Mouse (Mus musculus) erythroblast, embryonic 14.5 days (primary cell): ENCODE data around the gene Calm3. TPM values are rescaled to one million over a fixed set of nuclear protein-coding genes. Genes with fewer than 3 reads are reported as not detected.

ENCODE experiments used
- H3K27me3 ChIP-seq: 2 replicates; pipeline ENCODE4 v1.6.1; 2012; ENCODE audit warnings: inconsistent platforms; ENCODE audit not compliant: control insufficient read depth
- H3K36me3 ChIP-seq: 2 replicates; pipeline ENCODE4 v1.6.1; 2012; ENCODE audit warnings: mild to moderate bottlenecking, inconsistent platforms; ENCODE audit not compliant: control insufficient read depth
- H3K4me1 ChIP-seq: 2 replicates; pipeline ENCODE4 v1.6.1; 2012; ENCODE audit warnings: inconsistent platforms; ENCODE audit not compliant: control insufficient read depth
- H3K4me3 ChIP-seq: replicated peaks from 2 replicates; pipeline ENCODE3; 2012; ENCODE audit warnings: moderate library complexity, mild to moderate bottlenecking, inconsistent platforms
- H3K9me3 ChIP-seq: 2 replicates; pipeline ENCODE4 v1.6.1; 2012; ENCODE audit warnings: low read length, inconsistent platforms, mixed read lengths; ENCODE audit not compliant: control insufficient read depth
- GATA1 ChIP-seq: IDR thresholded peaks from 2 replicates; pipeline ENCODE4 v1.6.1; 2012; ENCODE audit warnings: low read length, inconsistent platforms, mixed read lengths
- TAL1 ChIP-seq: IDR thresholded peaks from 3 replicates; pipeline ENCODE4 v1.6.1; 2012; ENCODE audit warnings: low read length, inconsistent platforms, mixed read lengths
- polyA plus RNA-seq: library from polyadenylated mRNA; stranded (reverse); fragments of >175 nt; gene quantifications from 2 replicates; pipeline ENCODE4 v1.2.3, GENCODE M21; 2012

Gene Calm3
- polyA plus RNA-seq, 1 experiment, result 185 TPM

DNA sequence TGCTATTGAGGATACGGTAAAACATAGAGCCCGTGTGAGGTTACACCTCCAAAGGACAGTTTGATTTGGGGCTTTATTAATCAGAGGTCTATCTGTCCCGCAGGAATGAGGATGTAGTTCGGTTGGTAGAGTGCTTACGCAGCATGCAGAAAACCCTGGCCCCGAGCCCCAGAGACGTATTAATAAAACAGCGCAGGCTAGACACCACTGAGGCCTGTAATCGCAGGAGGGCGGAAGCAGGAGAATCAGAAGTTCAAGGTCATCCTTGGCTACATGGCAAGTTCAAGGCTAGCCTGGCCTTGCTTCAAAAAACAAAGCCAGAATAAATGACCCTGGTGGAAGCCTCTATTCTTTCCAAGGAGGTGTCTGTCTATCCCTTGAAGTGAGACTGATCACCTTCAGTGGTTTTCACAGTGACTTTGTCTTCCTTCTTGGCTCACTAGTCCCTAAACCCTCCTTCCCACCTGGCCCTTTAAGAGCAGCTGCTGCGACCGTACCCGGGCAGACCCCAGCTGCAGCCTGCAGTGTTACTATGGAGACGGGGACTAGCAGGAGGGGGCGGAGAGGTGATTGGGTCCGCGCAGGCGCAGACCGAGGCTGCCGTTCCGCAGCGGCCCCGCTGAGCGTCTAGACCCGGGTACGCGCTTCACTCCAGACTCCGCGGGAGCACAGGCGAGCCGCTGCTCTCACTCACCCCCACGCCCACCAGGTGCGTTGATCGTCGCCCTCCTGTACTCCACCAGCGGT, 20.3 kb upstream of the Calm3 start, which contains the start of gene Pnmal2:
Gene Pnmal2 (plus strand): TSS at position 622 of the 747 bp plus-strand sequence.
- TF ChIP-seq GATA1 (no peak), TAL1 (no peak)
- Histone ChIP-seq H3K36me3 (no peaks in the 10 kb centered on the region), H3K4me3 (peak within 1 kb of the TSS; percentile 35), H3K27me3 (peaks cover 72% of the 10 kb centered on the region), H3K9me3 (no peaks in the 10 kb centered on the region; the same call in 1 of the 2 replicates), H3K4me1 (peaks cover 2% of the 10 kb centered on the region; the same call in 1 of the 2 replicates)

DNA sequence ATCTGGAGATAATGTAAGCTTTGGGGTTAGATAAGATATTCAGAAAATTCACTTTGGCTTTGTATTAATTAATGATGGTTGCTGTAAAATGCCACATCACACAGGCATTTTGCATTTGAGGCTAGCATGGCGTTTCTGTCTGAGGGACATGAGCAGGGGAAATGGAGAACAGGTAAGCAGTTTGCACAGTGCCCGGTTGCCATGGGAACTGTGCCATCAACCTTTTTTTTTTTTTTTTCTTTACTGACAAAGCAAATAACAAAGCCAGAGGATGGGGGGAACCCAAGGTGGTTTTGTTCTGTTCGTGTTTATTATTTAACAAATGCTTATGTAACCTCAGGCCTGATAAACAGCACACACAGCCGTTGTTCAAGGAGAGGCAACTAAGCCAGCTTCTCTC, 18.9 kb upstream of the Calm3 start:
- Histone ChIP-seq H3K9me3 (no peaks in the 10 kb centered on the region; the same call in 1 of the 2 replicates), H3K27me3 (peaks cover 59% of the 10 kb centered on the region), H3K4me3 (no peak overlapping the region), H3K4me1 (peaks cover 2% of the 10 kb centered on the region; the same call in 1 of the 2 replicates), H3K36me3 (no peaks in the 10 kb centered on the region)
- TF ChIP-seq TAL1, result no peak
- TF ChIP-seq GATA1, result no peak

DNA sequence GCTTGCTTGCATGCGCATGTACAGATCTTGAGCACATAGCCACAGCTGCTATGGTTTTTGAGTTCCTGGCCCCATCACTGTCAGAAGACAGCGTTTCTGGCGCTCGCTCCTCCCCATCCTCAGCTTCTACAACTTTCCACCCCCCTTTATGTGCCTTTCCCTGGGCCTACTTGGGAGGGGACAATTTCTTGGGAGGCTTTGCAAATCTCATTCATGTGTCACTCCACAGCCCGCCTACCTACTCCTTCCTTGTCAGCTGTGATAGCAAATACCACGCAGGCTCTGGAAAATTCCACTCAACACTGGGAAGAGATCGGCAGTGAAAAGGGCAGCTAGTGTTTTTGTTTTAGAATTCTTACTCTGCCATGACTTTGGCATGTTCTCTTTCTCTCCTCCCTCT, 16.4 kb upstream of the Calm3 start:
- Histone ChIP-seq H3K4me3 (no peak overlapping the region), H3K36me3 (no peaks in the 10 kb centered on the region), H3K27me3 (peaks cover 35% of the 10 kb centered on the region), H3K9me3 (no peaks in the 10 kb centered on the region; the same call in 1 of the 2 replicates), H3K4me1 (peaks cover 2% of the 10 kb centered on the region; the same call in 1 of the 2 replicates)
- TF ChIP-seq GATA1 (no peak), TAL1 (no peak)

DNA sequence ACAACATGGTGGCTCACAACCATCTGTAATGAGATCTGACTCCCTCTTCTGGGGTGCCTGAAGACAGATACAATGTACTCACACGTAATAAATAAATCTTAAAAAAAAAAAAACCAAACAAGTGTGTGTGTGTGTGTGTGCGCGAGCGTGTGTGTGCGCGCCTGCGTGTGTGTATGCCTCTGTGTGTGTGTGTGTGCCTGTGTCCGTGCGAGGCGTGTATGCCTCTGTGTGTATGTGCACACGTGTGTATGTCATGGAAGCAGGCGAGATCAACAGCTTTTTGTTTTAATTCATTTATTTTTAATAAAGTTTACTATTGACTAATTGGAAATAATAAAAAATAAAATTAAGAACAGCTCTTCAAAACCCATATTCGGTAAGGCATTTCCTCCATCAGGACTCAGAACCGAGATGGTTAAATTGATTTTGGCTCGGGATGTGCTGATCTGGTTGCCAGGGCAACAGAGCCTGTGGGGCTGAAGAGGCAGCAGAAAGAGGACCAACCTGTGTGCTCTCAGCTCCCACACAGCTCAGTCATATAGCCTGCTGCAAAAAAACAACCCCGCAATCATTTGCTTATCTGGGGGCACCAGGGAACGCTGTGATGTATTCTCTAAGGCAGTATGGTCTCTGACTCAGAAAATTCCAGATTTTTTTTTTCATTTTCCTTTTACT, 14.3 kb upstream of the Calm3 start:
- Histone ChIP-seq H3K27me3 (peaks cover 15% of the 10 kb centered on the region), H3K4me1 (no peaks in the 10 kb centered on the region), H3K9me3 (no peaks in the 10 kb centered on the region; the same call in 1 of the 2 replicates), H3K36me3 (no peaks in the 10 kb centered on the region), H3K4me3 (no peak overlapping the region)
- TF ChIP-seq TAL1 (no peak), GATA1 (no peak)

DNA sequence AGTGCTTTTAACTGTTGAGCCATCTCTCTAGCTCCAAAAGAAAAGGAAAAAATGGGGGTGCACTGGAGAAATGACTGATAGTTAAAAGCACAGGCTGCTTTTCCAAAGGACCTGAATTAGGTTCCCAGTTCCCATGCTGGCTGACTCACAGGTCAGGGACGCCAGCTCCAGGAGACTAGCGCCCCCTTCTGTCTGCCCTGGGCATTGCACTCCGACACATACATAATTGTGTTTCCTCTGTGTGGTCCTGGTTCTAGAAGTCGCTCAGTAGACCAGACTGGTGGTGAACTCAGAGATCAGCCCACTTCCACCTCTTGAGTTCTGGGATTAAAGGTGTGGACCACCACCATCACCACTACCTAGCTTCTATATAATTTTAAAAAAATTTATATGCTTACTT, 13.4 kb upstream of the Calm3 start:
- Histone ChIP-seq H3K4me1 (no peaks in the 10 kb centered on the region), H3K27me3 (peaks cover 10% of the 10 kb centered on the region), H3K9me3 (no peaks in the 10 kb centered on the region; the same call in 1 of the 2 replicates), H3K4me3 (no peak overlapping the region), H3K36me3 (no peaks in the 10 kb centered on the region)
- TF ChIP-seq TAL1, result no peak
- TF ChIP-seq GATA1, result no peak

DNA sequence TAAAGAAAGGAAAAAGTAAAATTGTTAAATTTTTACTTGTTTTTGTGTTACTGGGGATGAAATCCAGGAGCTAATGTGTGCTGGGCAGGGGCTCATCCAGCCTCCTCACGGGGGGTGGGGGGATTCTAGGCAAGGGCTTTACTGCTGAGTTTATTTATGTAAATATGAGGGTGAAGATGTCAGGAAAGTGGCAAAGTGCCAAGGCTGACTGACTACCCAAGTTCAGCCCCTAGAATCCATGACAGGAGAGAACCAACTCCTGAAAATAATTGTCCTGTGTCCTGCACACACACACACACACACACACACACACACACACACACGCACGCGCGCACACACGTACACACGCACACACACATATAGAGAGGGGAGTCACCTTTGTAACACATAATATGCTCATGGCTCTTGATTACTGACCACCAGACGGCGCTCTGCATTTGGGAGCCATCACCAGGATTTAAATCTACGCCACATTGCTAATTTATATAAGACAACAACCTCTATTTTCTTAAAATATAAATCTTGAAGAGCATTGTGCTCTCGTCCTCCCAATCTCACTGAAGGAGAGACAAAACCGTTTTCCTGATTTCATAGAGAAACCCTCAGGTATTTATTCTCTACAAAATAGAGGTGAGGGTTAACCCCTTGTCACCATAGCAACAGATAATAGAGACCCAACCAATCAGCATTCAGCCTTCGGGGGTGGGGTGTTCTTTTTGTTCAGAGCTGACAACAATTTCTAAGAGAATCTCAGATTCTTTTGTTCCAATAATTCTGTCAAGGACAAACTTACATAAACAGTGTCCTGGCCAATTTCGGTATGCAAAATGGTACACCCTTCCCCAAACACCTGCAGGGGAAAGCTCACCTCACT, 9.0 kb upstream of the Calm3 start:
- TF ChIP-seq GATA1 (no peak), TAL1 (no peak)
- H3K27me3 ChIP-seq, result peaks cover 2% of the 10 kb centered on the region; the same call in 1 of the 2 replicates
- no peaks in the 10 kb centered on the region for H3K36me3 ChIP-seq
- H3K9me3 ChIP-seq, result no peaks in the 10 kb centered on the region; the same call in 1 of the 2 replicates
- no peak overlapping the region for H3K4me3 ChIP-seq
- no peaks in the 10 kb centered on the region for H3K4me1 ChIP-seq

DNA sequence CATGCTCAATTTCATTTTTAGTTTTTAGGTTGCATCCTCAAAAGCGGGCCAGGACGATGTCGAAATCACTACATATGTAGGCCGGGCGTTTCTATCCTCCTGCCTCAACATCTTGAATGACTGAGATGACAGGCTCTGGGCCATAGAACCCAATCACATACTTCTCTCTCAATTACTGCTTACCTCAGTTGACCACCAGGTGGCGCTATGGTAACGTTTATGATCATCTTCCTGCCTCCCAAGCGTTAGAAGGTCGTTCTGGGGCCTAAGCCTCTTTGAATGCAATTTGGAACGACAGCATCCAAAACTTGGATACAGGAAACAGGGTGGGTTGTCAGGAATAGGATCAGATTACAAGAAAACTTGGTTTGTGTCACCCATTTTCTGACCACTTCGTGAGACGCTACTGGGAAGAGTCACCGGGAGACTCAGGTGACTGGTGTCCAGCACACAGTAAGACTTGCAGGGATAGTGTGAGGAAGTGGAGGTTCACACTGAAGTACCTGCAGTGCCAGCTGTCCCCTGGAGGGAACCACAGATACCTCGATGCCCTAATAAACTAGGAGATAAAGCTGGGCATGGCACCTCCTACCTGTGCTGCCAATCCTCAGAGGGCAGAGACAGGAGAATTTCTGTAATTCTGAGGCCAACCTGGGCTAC, 8.2 kb upstream of the Calm3 start:
- Histone ChIP-seq H3K4me3 (no peak overlapping the region), H3K27me3 (peaks cover 2% of the 10 kb centered on the region; the same call in 1 of the 2 replicates), H3K36me3 (no peaks in the 10 kb centered on the region), H3K9me3 (no peaks in the 10 kb centered on the region), H3K4me1 (no peaks in the 10 kb centered on the region)
- no peak for TF ChIP-seq TAL1
- TF ChIP-seq GATA1, result no peak

DNA sequence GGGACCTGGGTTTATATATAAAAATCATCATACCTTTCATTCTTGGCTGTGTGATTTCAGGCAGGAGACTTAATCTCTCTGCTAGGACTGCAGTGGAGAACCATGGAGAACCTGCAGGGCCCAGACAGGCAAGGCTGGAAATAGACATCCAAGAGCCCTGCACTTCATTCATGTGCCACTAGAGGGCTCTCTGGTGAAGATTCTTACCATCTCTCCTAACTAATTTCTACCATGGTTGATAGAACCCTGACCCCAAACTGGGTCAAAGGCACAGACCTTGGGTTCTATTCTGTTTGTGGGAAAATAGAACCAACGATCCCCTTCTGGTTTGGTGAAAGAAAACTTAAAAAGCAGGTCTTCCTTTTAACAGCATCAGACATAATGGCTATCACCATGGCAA, 6.9 kb upstream of the Calm3 start:
- no peaks in the 10 kb centered on the region for H3K9me3 ChIP-seq
- no peak for TF ChIP-seq GATA1
- no peak for TF ChIP-seq TAL1
- no peak overlapping the region for H3K4me3 ChIP-seq
- no peaks in the 10 kb centered on the region for H3K36me3 ChIP-seq
- peaks cover 2% of the 10 kb centered on the region; the same call in 1 of the 2 replicates for H3K27me3 ChIP-seq
- no peaks in the 10 kb centered on the region for H3K4me1 ChIP-seq
